Mouse (Mus musculus) E14TG2a.4 (cell line): ENCODE measurements around the gene Akt1.
A peak's percentile ranks its signal among the peaks of the same experiment; 100 is the strongest.

Source experiments
- H3K27me3 ChIP-seq: 2 replicates; pipeline ENCODE4 v1.6.1; 2014; ENCODE audit warnings: low read length, control low read depth; ENCODE audit not compliant: insufficient read depth
- H3K36me3 ChIP-seq: 2 replicates; pipeline ENCODE4 v1.6.1; 2014; ENCODE audit warnings: low read length, control low read depth; ENCODE audit not compliant: insufficient read depth
- H3K4me1 ChIP-seq: replicated peaks from 2 replicates; pipeline ENCODE4 v1.6.1; 2014; ENCODE audit warnings: low read depth, low read length, control low read depth
- H3K4me3 ChIP-seq: replicated peaks from 2 replicates; pipeline ENCODE4 v1.5.1; 2014; ENCODE audit warnings: mild to moderate bottlenecking, low read length
- H3K9me3 ChIP-seq: 2 replicates; pipeline ENCODE4 v1.6.1; 2014; ENCODE audit warnings: low read length, control low read depth
- CTCF ChIP-seq: conservative IDR thresholded peaks from 2 replicates; pipeline ENCODE4 v1.5.1; 2014; ENCODE audit warnings: low read length
- NANOG ChIP-seq: IDR thresholded peaks from 2 replicates; pipeline ENCODE4 v1.6.1; 2014; ENCODE audit warnings: borderline replicate concordance, low read length, mixed read lengths
- POU5F1 ChIP-seq: IDR thresholded peaks from 2 replicates; pipeline ENCODE4 v1.6.1; 2014; ENCODE audit warnings: low read length, borderline replicate concordance

The Akt1 gene

GRCm38 (mm10) chr12:112720216-112720615, 45.5 kb upstream of the Akt1 start, which contains the start of gene Cep170b:
Gene Cep170b, plus strand, starts transcription at chr12:112720455.
- Histone ChIP-seq H3K36me3 (peaks cover 8% of the 10 kb centered on the region), H3K4me3 (peak within 1 kb of the TSS; percentile 93), H3K27me3 (peaks cover 22% of the 10 kb centered on the region), H3K9me3 (no peaks in the 10 kb centered on the region), H3K4me1 (peaks cover 65% of the 10 kb centered on the region)
- TF ChIP-seq NANOG (no peak), POU5F1 (no peak), CTCF (no peak)

- peaks cover 22% of the 10 kb centered on the region for H3K27me3 ChIP-seq
- TF ChIP-seq NANOG: no peak
- no peak for TF ChIP-seq POU5F1
- no peak for TF ChIP-seq CTCF
- H3K9me3 ChIP-seq: no peaks in the 10 kb centered on the region
Measured at GRCm38 (mm10) chr12:112718995-112719394, 44.3 kb upstream of the Akt1 start.

DNA sequence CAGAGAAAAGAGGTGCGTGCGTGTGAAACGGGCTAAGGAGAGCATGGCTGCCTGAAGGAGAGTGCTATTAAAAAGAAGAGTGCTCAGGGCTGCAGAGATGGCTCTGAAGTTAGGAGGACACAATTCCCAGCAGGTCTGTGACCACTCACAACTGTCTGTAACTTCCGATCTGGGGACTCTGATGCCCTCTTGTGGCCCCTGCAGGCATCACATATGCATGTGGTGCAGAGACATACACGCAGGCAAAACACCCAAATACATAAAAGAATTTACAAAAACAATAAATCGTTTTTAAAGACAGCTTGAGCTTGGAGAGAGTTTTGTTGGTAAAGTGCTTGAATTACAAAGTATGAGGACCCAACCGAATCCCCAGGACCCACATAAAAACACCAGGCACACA, 42.5 kb upstream of the Akt1 start:
- H3K4me1 ChIP-seq: peaks cover 47% of the 10 kb centered on the region
- no peaks in the 10 kb centered on the region for H3K36me3 ChIP-seq
- H3K27me3 ChIP-seq: peaks cover 9% of the 10 kb centered on the region; the same call in 1 of the 2 replicates

More at GRCm38 (mm10) chr12:112718995-112719394, 44.3 kb upstream of the Akt1 start:
- H3K4me1 ChIP-seq: peaks cover 58% of the 10 kb centered on the region
- H3K4me3 ChIP-seq: no peak overlapping the region
- no peaks in the 10 kb centered on the region for H3K36me3 ChIP-seq

GRCm38 (mm10) chr12:112713984-112714383, 39.3 kb upstream of the Akt1 start:
- H3K9me3 ChIP-seq: peaks cover 4% of the 10 kb centered on the region; the same call in 1 of the 2 replicates
- no peak overlapping the region for H3K4me3 ChIP-seq
- TF ChIP-seq NANOG: no peak
- no peak for TF ChIP-seq CTCF
- no peak for TF ChIP-seq POU5F1
- peaks cover 21% of the 10 kb centered on the region for H3K4me1 ChIP-seq
- H3K27me3 ChIP-seq: peaks cover 20% of the 10 kb centered on the region
- H3K36me3 ChIP-seq: no peaks in the 10 kb centered on the region

More for the DNA sequence above, 42.5 kb upstream of the Akt1 start:
- Histone ChIP-seq H3K9me3 (no peaks in the 10 kb centered on the region), H3K4me3 (no peak overlapping the region)
- TF ChIP-seq NANOG (no peak), POU5F1 (no peak), CTCF (peak; percentile 88)

GRCm38 (mm10) chr12:112707573-112707869, 32.8 kb upstream of the Akt1 start:
- TF ChIP-seq NANOG (no peak), CTCF (no peak), POU5F1 (no peak)
- Histone ChIP-seq H3K27me3 (peaks cover 69% of the 10 kb centered on the region), H3K4me3 (peak overlapping the region; percentile 20; the same call in 1 of the 2 replicates)

DNA sequence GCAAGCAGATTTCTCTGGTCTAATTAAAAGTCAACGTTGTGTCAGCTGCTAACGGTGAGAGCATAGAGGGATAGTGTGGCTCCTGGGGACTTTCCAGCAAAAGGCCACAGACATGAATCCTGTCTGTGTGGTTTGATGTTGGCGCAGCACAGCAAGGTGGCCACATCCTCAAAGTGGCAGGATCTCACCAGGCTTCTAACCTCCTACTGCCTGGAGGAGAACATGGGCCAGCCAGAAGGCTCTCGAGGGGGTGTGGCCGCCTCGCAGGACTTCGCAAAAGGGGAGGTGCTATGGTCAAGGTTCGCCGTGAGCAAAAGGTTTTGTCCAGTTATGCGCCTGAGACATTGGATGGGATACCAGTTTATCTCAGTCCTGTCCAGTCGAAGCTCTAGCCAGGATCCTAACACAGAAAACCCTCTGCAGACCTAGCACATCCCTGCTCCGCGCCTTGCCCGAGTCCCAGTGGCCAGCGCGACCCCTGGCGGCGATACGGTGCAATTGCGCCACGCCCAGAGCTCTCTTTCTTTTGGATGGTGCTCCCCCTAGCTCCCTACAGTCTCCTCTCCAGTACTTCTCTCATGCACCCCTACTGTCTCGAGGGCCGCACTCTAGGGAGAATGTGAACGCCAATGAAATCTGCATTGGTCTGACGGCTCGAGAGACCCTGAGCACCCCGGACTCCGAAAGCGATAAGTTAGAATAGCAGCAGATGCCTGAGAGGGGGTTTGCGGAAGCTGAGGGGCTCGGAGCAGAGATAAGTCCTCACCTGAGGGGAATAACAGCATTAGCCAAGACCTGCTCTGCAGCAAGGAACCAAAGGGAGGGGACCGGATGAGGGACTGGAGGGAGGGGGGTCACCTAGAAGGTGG, 32.3 kb upstream of the Akt1 start:
- TF ChIP-seq CTCF (peak; percentile 98), NANOG (no peak), POU5F1 (no peak)

More at GRCm38 (mm10) chr12:112707573-112707869, 32.8 kb upstream of the Akt1 start:
- Histone ChIP-seq H3K4me1 (peaks cover 15% of the 10 kb centered on the region), H3K9me3 (peaks cover 4% of the 10 kb centered on the region; the same call in 1 of the 2 replicates), H3K36me3 (no peaks in the 10 kb centered on the region)

GRCm38 (mm10) chr12:112702374-112703320, 28.0 kb upstream of the Akt1 start:
- Histone ChIP-seq H3K4me1 (peaks cover 25% of the 10 kb centered on the region), H3K27me3 (peaks cover 85% of the 10 kb centered on the region), H3K9me3 (no peaks in the 10 kb centered on the region), H3K36me3 (no peaks in the 10 kb centered on the region), H3K4me3 (no peak overlapping the region)
- no peak for TF ChIP-seq CTCF
- TF ChIP-seq POU5F1: no peak
- TF ChIP-seq NANOG: no peak

More for the DNA sequence above, 32.3 kb upstream of the Akt1 start:
- Histone ChIP-seq H3K36me3 (no peaks in the 10 kb centered on the region), H3K4me3 (peak overlapping the region; percentile 20; the same call in 1 of the 2 replicates), H3K9me3 (peaks cover 4% of the 10 kb centered on the region; the same call in 1 of the 2 replicates), H3K4me1 (peaks cover 15% of the 10 kb centered on the region), H3K27me3 (peaks cover 75% of the 10 kb centered on the region)

GRCm38 (mm10) chr12:112700522-112700921, 25.8 kb upstream of the Akt1 start:
- peaks cover 88% of the 10 kb centered on the region for H3K27me3 ChIP-seq
- H3K9me3 ChIP-seq: no peaks in the 10 kb centered on the region
- H3K36me3 ChIP-seq: no peaks in the 10 kb centered on the region
- H3K4me3 ChIP-seq: peak overlapping the region; percentile 32
- no peak for TF ChIP-seq POU5F1
- no peak for TF ChIP-seq NANOG
- no peak for TF ChIP-seq CTCF
- peaks cover 19% of the 10 kb centered on the region for H3K4me1 ChIP-seq
